Comparison of ENCODE assay signal across 20 mouse cellular contexts in the genomic region with DNA sequence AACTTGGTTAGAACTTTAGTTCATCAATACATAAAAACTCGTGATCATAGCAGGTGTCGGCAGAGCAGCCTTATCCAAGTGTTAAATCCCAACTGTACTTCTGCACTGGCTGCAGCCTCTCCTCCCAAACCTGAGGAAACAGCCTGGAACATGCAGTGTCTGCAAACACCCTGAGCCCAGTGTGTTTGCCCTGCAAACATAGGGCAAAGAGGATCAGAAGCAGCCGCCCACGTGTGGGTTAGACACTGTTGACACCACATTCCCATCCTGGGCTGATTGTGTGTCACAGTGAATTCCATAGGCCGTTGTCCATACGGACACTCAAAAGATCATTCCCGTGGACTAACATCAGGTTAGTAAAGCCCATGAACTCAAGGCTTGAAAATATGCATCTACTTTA.
DNase-seq lines count a peak whose midpoint lies in the region; ATAC-seq and TF ChIP-seq lines count a peak whose summit lies in the region.
"Had no signal": no experiment of that assay in that cellular context is flagged by ENCODE, and none has a peak within 500 bp of the region (broad histone marks: within the 10 kb centered on the region; RNA-seq: fewer than 3 reads in every experiment).

No protein-coding gene starts in this region.

- H3K4me1 ChIP-seq in intestine, embryonic 16.5 days (ENCODE audit: control insufficient read depth, insufficient read depth, low read length) = no peaks in the 10 kb centered on the region
- H3K4me1 ChIP-seq in intestine, postnatal 0 days (replicated peaks; ENCODE audit: control insufficient read depth, insufficient read depth, low read length) = no peaks in the 10 kb centered on the region
- no peaks in the 10 kb centered on the region for H3K4me1 ChIP-seq in liver, embryonic 11.5 days (replicated peaks; ENCODE audit: control insufficient read depth, insufficient read depth, low read length)
- H3K4me1 ChIP-seq in liver, embryonic 14.5 days (replicated peaks; ENCODE audit: control insufficient read depth in 2 of 2, insufficient read depth in 2 of 2, low read length in 1 of 2) = peaks cover 0 to 7% of the 10 kb centered on the region in 2 experiments; a peak in 2 of 4 replicates
- peaks cover 14% of the 10 kb centered on the region for H3K4me1 ChIP-seq in liver, postnatal 0 days (ENCODE audit: insufficient read depth)
- 0 out of 2 replicates have a peak, but pooled peaks cover 3% of the 10 kb centered on the region for H3K4me1 ChIP-seq in midbrain, embryonic 15.5 days
- H3K4me1 ChIP-seq: forebrain, embryonic 10.5 days; forebrain, embryonic 13.5 days; hindbrain, embryonic 12.5 days; hindbrain, embryonic 15.5 days had no signal

- TF ChIP-seq EP300 in liver, embryonic 14.5 days (IDR thresholded peaks at IDR 0.05; ENCODE audit: low read depth) = no peak
- TF ChIP-seq EP300 in liver, postnatal 0 days (IDR thresholded peaks at IDR 0.05; ENCODE audit: low read depth) = no peak

- WGBS in intestine, embryonic 16.5 days = 65% methylated on average over 7 of the region's 7 CpGs
- WGBS in intestine, postnatal 0 days = 58% methylated on average over 7 of the region's 7 CpGs
- 72% methylated on average over 7 of the region's 7 CpGs for WGBS in liver, embryonic 11.5 days
- 60% methylated on average over 7 of the region's 7 CpGs for WGBS in liver, embryonic 14.5 days (ENCODE audit: insufficient replicate concordance)
- WGBS in liver, postnatal 0 days (ENCODE audit: insufficient replicate concordance) = 53% methylated on average over 7 of the region's 7 CpGs
- 88% methylated on average over 7 of the region's 7 CpGs for WGBS in midbrain, embryonic 15.5 days

- ATAC-seq in intestine, embryonic 16.5 days = 0 out of 2 replicates have a peak, but pooled peaks have one; percentile 26
- no peak for ATAC-seq in intestine, postnatal 0 days
- ATAC-seq in liver, embryonic 11.5 days (replicated peaks; ENCODE audit: low FRiP score) = peak; percentile 67; the same call in 1 of the 2 replicates
- ATAC-seq in liver, embryonic 14.5 days (ENCODE audit: insufficient read depth) = peak; percentile 64
- peak; percentile 99 for ATAC-seq in liver, postnatal 0 days
- ATAC-seq in midbrain, embryonic 15.5 days (replicated peaks) = no peak
- ATAC-seq: activated CD4-positive, CD25-positive, alpha-beta regulatory T cell, adult 4 months; forebrain, embryonic 13.5 days; forebrain, postnatal 0 days had no signal

- TF ChIP-seq CTCF in intestine, postnatal 0 days (IDR thresholded peaks at IDR 0.05; ENCODE audit: low read depth) = no peak
- TF ChIP-seq CTCF in liver, embryonic 14.5 days (IDR thresholded peaks at IDR 0.05; ENCODE audit: low read depth) = no peak
- no peak for TF ChIP-seq CTCF in liver, postnatal 0 days (IDR thresholded peaks at IDR 0.05; ENCODE audit: low read depth)

- H3K27me3 ChIP-seq in intestine, embryonic 16.5 days (replicated peaks; ENCODE audit: control insufficient read depth, insufficient read depth, low read length) = no peaks in the 10 kb centered on the region
- H3K27me3 ChIP-seq in intestine, postnatal 0 days (replicated peaks; ENCODE audit: control insufficient read depth, insufficient read depth, low read length) = no peaks in the 10 kb centered on the region
- H3K27me3 ChIP-seq in liver, embryonic 11.5 days (replicated peaks; ENCODE audit: control insufficient read depth, insufficient read depth, low read length) = no peaks in the 10 kb centered on the region
- no peaks in the 10 kb centered on the region for H3K27me3 ChIP-seq in liver, embryonic 14.5 days (ENCODE audit: control insufficient read depth, insufficient read depth, low read length)
- H3K27me3 ChIP-seq in liver, postnatal 0 days (ENCODE audit: insufficient read depth, low read length) = no peaks in the 10 kb centered on the region
- no peaks in the 10 kb centered on the region for H3K27me3 ChIP-seq in midbrain, embryonic 15.5 days (replicated peaks)
- H3K27me3 ChIP-seq: forebrain, embryonic 13.5 days; hindbrain, embryonic 12.5 days; hindbrain, embryonic 15.5 days had no signal

- H3K4me3 ChIP-seq in intestine, embryonic 16.5 days (ENCODE audit: low read length) = no peak overlapping the region
- H3K4me3 ChIP-seq in intestine, postnatal 0 days (ENCODE audit: low read depth, low read length) = no peak overlapping the region
- no peak overlapping the region for H3K4me3 ChIP-seq in liver, embryonic 11.5 days (ENCODE audit: low read depth, low read length)
- H3K4me3 ChIP-seq in liver, embryonic 14.5 days (ENCODE audit: insufficient read depth in 1 of 2, low read depth in 2 of 2, low read length in 2 of 2) = no peak overlapping the region
- H3K4me3 ChIP-seq in liver, postnatal 0 days (ENCODE audit: low read depth, low read length) = no peak overlapping the region
- H3K4me3 ChIP-seq in midbrain, embryonic 15.5 days = no peak overlapping the region
- H3K4me3 ChIP-seq: forebrain, embryonic 10.5 days; forebrain, embryonic 13.5 days; hindbrain, embryonic 12.5 days; hindbrain, embryonic 15.5 days had no signal

- no peaks in the 10 kb centered on the region for H3K36me3 ChIP-seq in intestine, embryonic 16.5 days (ENCODE audit: control insufficient read depth, insufficient read depth, low read length)
- H3K36me3 ChIP-seq in intestine, postnatal 0 days (ENCODE audit: control insufficient read depth, insufficient read depth) = no peaks in the 10 kb centered on the region
- H3K36me3 ChIP-seq in liver, embryonic 11.5 days (ENCODE audit: control insufficient read depth, insufficient read depth, low read length) = no peaks in the 10 kb centered on the region
- no peaks in the 10 kb centered on the region for H3K36me3 ChIP-seq in liver, embryonic 14.5 days (replicated peaks; ENCODE audit: control insufficient read depth, insufficient read depth, low read depth)
- no peaks in the 10 kb centered on the region for H3K36me3 ChIP-seq in liver, postnatal 0 days (replicated peaks; ENCODE audit: insufficient read depth, low read length)
- no peaks in the 10 kb centered on the region for H3K36me3 ChIP-seq in midbrain, embryonic 15.5 days (replicated peaks)
- H3K36me3 ChIP-seq: forebrain, embryonic 10.5 days; hindbrain, embryonic 12.5 days; hindbrain, embryonic 15.5 days had no signal

- no peaks in the 10 kb centered on the region for H3K9me3 ChIP-seq in intestine, embryonic 16.5 days (ENCODE audit: control insufficient read depth, low read length)
- H3K9me3 ChIP-seq in intestine, postnatal 0 days (ENCODE audit: control insufficient read depth) = no peaks in the 10 kb centered on the region
- H3K9me3 ChIP-seq in liver, embryonic 11.5 days (ENCODE audit: control insufficient read depth, low read length) = no peaks in the 10 kb centered on the region
- no peaks in the 10 kb centered on the region for H3K9me3 ChIP-seq in liver, embryonic 14.5 days (ENCODE audit: control insufficient read depth, low read length)
- H3K9me3 ChIP-seq in liver, postnatal 0 days (ENCODE audit: low read length) = no peaks in the 10 kb centered on the region
- H3K9me3 ChIP-seq in midbrain, embryonic 15.5 days = no peaks in the 10 kb centered on the region
- H3K9me3 ChIP-seq: forebrain, embryonic 10.5 days; forebrain, embryonic 13.5 days; hindbrain, embryonic 12.5 days; hindbrain, embryonic 15.5 days had no signal

- H3K4me2 ChIP-seq in intestine, embryonic 16.5 days (ENCODE audit: low read depth, low read length) = no peak overlapping the region
- H3K4me2 ChIP-seq in intestine, postnatal 0 days (replicated peaks; ENCODE audit: low read depth) = no peak overlapping the region
- no peak overlapping the region for H3K4me2 ChIP-seq in liver, embryonic 11.5 days
- H3K4me2 ChIP-seq in liver, embryonic 14.5 days (ENCODE audit: low read depth) = no peak overlapping the region
- no peak overlapping the region for H3K4me2 ChIP-seq in liver, postnatal 0 days (ENCODE audit: low read depth, low read length)
- no peak overlapping the region for H3K4me2 ChIP-seq in midbrain, embryonic 15.5 days
- H3K4me2 ChIP-seq: forebrain, embryonic 13.5 days; heart, embryonic 11.5 days; hindbrain, embryonic 12.5 days; hindbrain, embryonic 15.5 days had no signal

- no peak for DNase-seq in liver, embryonic 11.5 days (ENCODE audit: low spot score)
- peak in 2 of 3 experiments; percentile 3 to 20 for DNase-seq in liver, embryonic 14.5 days (ENCODE audit: low read depth in 3 of 3, low spot score in 3 of 3)
- DNase-seq in liver, postnatal 0 days = peak; percentile 62
- no peak for DNase-seq in right cerebral cortex, postnatal 4 days
- DNase-seq in cerebellum, adult 11-12 months = no peak
- DNase-seq: adrenal gland, adult 8-10 months; adrenal gland, postnatal 25 days; cerebellum, adult 18-20 months; cerebellum, adult 9-10 months; cerebellum, postnatal 14 days; forebrain, postnatal 0 days had no signal

- no peak overlapping the region for H3K9ac ChIP-seq in intestine, embryonic 16.5 days (ENCODE audit: low read depth, low read length)
- no peak overlapping the region for H3K9ac ChIP-seq in intestine, postnatal 0 days (ENCODE audit: low read depth, low read length)
- H3K9ac ChIP-seq in liver, embryonic 11.5 days (ENCODE audit: low read depth, low read length) = no peak overlapping the region
- H3K9ac ChIP-seq in liver, embryonic 14.5 days (replicated peaks) = no peak overlapping the region
- no peak overlapping the region for H3K9ac ChIP-seq in liver, postnatal 0 days (replicated peaks)
- H3K9ac ChIP-seq in midbrain, embryonic 15.5 days = no peak overlapping the region
- H3K9ac ChIP-seq: forebrain, embryonic 13.5 days; forebrain, postnatal 0 days; hindbrain, embryonic 12.5 days; hindbrain, embryonic 15.5 days had no signal

- H3K27ac ChIP-seq in intestine, embryonic 16.5 days (ENCODE audit: low read length) = no peak overlapping the region
- no peak overlapping the region for H3K27ac ChIP-seq in intestine, postnatal 0 days (ENCODE audit: low read depth, low read length)
- H3K27ac ChIP-seq in liver, embryonic 11.5 days (ENCODE audit: low read depth, low read length) = no peak overlapping the region
- no peak overlapping the region for H3K27ac ChIP-seq in liver, embryonic 14.5 days
- H3K27ac ChIP-seq in liver, postnatal 0 days (ENCODE audit: low read depth) = peak overlapping the region; percentile 44; the same call in 1 of the 2 replicates
- no peak overlapping the region for H3K27ac ChIP-seq in midbrain, embryonic 15.5 days
- H3K27ac ChIP-seq: forebrain, embryonic 10.5 days; forebrain, embryonic 13.5 days; hindbrain, embryonic 12.5 days; hindbrain, embryonic 15.5 days had no signal

Comparison
In these comparisons a context has a peak if more than half of its experiments do, and no peak if none do; other contexts are left out.
1. ATAC-seq: peak in intestine, embryonic 16.5 days (single experiment), liver, embryonic 11.5 days (single experiment), liver, embryonic 14.5 days (single experiment) and liver, postnatal 0 days (single experiment); none in intestine, postnatal 0 days (single experiment) and midbrain, embryonic 15.5 days (single experiment).
2. DNase-seq: peak in liver, embryonic 14.5 days (2 of 3) and liver, postnatal 0 days (single experiment); none in liver, embryonic 11.5 days (single experiment), right cerebral cortex, postnatal 4 days (single experiment) and cerebellum, adult 11-12 months (single experiment).